Mouse (Mus musculus): ENCODE measurements around the gene Gal. TPM values are rescaled to one million over a fixed set of nuclear protein-coding genes. Genes with fewer than 3 reads are reported as not detected.

Gene Gal
- polyA plus RNA-seq, 1 experiment from 2014 or later: not detected

DNA sequence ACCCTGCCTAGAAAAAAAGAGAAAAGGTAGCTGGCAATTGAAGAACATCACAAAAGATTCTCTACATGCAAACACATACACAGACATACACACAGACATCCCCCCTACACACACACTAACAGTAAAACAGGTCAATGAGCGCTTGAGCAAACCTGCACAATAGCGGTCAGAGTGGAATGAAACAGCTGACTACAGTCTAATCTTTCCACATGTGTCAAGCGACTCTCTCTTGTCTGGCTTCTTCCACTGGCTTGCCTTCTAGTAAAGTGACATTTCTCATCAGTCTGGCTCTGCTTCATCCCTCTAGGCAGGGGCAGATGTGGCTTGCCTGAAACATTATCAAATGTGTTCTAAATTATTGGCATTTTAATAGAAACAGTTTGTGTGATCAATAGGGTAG lies 20.1 kb downstream of the Gal start:
- H3K4me3 ChIP-seq (ENCODE audit: inconsistent target): no peak overlapping the region
- H3K36me3 ChIP-seq (ENCODE audit: inconsistent target): no peaks in the 10 kb centered on the region
- H3K27ac ChIP-seq: no peak overlapping the region
- WGBS (ENCODE audit: missing documents): 100% methylated on average over 3 of the region's 3 CpGs
- no peaks in the 10 kb centered on the region for H3K79me2 ChIP-seq (ENCODE audit: inconsistent target)

DNA sequence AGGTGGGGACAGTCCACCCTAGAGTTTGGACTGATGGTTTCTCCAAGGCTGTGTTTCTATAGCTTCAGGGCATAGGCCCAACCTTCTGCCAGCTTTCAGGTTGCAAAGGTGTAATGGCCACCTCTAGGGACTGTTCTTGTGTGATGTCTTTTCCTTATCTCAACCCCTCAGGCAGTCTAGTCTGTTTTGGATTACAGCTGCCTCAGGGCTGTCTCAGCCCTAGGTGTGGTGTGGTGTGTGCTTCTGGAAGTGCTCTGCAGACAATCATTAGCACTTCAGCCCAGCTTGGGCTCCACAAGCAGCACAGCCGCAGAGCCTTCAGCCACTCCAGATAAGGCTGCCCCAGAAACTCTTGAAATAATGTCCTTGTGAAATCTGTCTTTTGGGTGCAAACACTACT lies 22.0 kb downstream of the Gal start:
- Histone ChIP-seq H3K4me3 (ENCODE audit: inconsistent target) (no peak overlapping the region), H3K36me3 (ENCODE audit: inconsistent target) (no peaks in the 10 kb centered on the region), H3K79me2 (ENCODE audit: inconsistent target) (no peaks in the 10 kb centered on the region), H3K27ac (no peak overlapping the region)
- 81% methylated on average over 1 of the region's 1 CpGs for WGBS (ENCODE audit: missing documents)

GRCm38 (mm10) chr19:3389089-3389488 lies 25.3 kb downstream of the Gal start:
- Histone ChIP-seq H3K36me3 (ENCODE audit: inconsistent target) (peaks cover 17% of the 10 kb centered on the region), H3K27ac (no peak overlapping the region), H3K79me2 (ENCODE audit: inconsistent target) (no peaks in the 10 kb centered on the region), H3K4me3 (ENCODE audit: inconsistent target) (no peak overlapping the region)
- 0% methylated on average over 43 of the region's 43 CpGs for WGBS (ENCODE audit: missing documents)

DNA sequence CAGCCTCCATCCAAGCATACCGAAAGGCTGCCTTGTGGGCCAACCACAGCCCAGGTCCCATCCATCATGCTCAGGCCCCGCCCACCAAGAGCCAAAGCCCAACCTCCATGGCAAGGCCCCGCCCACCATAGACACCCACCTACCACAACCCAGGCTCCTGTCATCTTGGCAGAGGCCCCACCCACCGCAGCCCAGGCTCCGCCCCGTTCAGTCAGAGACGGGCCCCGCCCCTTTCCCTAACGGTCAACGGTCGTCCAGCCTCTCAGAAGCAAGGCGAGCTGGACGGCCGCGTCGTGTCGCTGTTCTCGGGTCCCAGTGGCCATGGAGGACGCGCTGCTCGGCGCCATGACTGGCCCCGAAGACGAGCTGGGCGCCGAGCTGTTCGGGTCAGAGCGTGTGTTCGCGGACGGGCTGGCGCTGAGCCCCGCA lies 25.7 kb downstream of the Gal start, which contains the start of gene Tesmin:
Tesmin (plus strand) TSS at position 229 of the 429 bp plus-strand sequence.
- no peak within 1 kb of the TSS for H3K4me3 ChIP-seq (ENCODE audit: inconsistent target)
- no peak within 1 kb of the TSS for H3K27ac ChIP-seq
- no peaks in the 10 kb centered on the region for H3K79me2 ChIP-seq (ENCODE audit: inconsistent target)
- 1% methylated on average over 33 of the region's 33 CpGs for WGBS (ENCODE audit: missing documents)
- peaks cover 21% of the 10 kb centered on the region for H3K36me3 ChIP-seq (ENCODE audit: inconsistent target)

DNA sequence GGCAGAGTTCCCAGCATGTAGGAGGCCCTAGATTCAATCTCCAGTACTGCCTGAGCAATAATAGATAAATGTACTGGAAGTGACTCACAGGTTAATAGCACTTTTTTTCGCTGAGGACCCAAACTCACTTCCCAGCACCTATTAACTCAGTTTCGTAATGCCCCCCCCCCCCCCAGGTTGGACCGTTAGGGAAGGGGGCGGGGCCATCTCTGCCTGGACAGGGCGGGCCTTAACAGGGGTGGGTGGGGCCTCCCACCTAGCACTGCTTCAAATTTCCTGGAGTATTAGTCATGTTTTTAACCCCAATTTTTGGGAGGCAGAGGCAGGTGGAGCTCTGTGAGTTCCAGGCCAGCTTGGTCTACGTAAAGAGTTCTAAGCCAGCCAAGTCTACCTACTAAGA lies 26.3 kb downstream of the Gal start:
- H3K36me3 ChIP-seq (ENCODE audit: inconsistent target): peaks cover 23% of the 10 kb centered on the region
- no peak overlapping the region for H3K4me3 ChIP-seq (ENCODE audit: inconsistent target)
- H3K27ac ChIP-seq: no peak overlapping the region
- WGBS (ENCODE audit: missing documents): 71% methylated on average over 2 of the region's 6 CpGs
- H3K79me2 ChIP-seq (ENCODE audit: inconsistent target): no peaks in the 10 kb centered on the region

GRCm38 (mm10) chr19:3378614-3379013 lies 35.7 kb downstream of the Gal start:
- H3K27ac ChIP-seq: peak overlapping the region; percentile 90
- no peak overlapping the region for H3K4me3 ChIP-seq (ENCODE audit: inconsistent target)
- 37% methylated on average over 3 of the region's 3 CpGs for WGBS (ENCODE audit: missing documents)
- peaks cover 32% of the 10 kb centered on the region for H3K36me3 ChIP-seq (ENCODE audit: inconsistent target)
- H3K79me2 ChIP-seq (ENCODE audit: inconsistent target): no peaks in the 10 kb centered on the region

DNA sequence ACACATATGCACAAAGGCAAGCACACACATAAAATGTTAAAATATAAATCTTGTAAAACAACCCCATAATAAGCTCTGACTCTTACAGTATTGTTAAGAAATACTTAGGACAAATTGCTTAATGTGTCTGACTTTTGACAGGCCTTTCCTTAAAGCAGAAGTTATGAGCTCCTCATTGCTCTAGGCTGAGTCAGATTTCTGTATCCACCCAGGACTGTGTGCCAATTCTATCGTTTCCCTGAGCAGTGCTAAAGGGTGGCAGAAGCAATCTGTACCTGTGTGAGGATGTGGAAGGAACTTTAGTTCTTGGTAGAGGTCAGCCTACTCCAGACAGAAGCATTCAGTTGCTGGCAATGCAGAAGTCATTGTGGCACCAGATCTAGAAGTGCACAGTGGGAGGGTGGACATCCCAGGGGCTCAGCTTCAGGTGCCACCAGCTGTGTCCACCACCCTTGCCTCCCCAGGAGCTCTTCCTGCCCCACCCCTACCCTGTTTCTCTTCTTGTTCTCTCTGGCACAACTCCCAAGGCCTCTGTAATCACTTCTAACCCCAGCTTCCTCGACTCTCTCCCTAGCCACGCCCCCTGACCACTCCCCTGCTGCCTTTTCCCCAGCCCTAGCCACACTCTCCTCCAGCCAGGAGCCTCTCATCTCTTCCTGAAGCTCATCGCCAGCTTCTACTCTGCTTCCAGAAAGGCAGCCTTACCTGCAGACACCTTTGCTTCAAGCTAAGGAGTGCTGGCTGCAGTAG lies 37.2 kb downstream of the Gal start:
- Histone ChIP-seq H3K79me2 (ENCODE audit: inconsistent target) (no peaks in the 10 kb centered on the region), H3K27ac (peak overlapping the region; percentile 90), H3K36me3 (ENCODE audit: inconsistent target) (peaks cover 39% of the 10 kb centered on the region), H3K4me3 (ENCODE audit: inconsistent target) (no peak overlapping the region)
- WGBS (ENCODE audit: missing documents): 0% methylated on average over 4 of the region's 4 CpGs

DNA sequence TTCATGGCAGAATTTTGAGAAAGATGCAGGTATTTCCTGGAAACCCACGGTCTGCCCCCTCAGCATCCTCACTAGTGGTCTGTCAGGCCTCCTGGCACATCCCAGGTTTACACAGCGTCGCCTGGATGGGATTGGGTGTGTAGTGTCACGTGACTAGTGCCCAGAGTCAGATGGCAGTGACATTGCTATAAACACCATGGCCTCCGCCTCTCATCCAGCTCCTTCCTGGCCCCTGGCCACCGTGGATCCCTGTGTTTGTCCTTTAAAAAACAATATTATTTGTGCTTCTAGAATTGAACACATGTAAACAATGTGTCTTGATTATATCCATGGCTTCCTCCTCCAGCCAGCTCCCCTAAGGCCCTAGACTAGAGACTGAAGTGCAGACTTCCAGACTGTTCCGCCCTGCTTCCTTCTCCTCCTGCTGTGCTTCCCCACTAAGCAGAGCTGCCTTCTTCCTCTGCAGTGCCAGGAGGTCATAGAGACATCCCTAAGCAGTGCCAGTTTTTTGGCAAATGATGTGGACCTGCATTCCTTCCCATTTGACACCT lies 38.3 kb downstream of the Gal start:
- Histone ChIP-seq H3K36me3 (ENCODE audit: inconsistent target) (peaks cover 44% of the 10 kb centered on the region), H3K79me2 (ENCODE audit: inconsistent target) (no peaks in the 10 kb centered on the region), H3K27ac (peak overlapping the region; percentile 90), H3K4me3 (ENCODE audit: inconsistent target) (no peak overlapping the region)
- 91% methylated on average over 7 of the region's 7 CpGs for WGBS (ENCODE audit: missing documents)

- Histone ChIP-seq H3K79me2 (ENCODE audit: inconsistent target) (no peaks in the 10 kb centered on the region), H3K36me3 (ENCODE audit: inconsistent target) (peaks cover 50% of the 10 kb centered on the region), H3K27ac (no peak overlapping the region), H3K4me3 (ENCODE audit: inconsistent target) (no peak overlapping the region)
- WGBS (ENCODE audit: missing documents): 62% methylated on average over 2 of the region's 2 CpGs
Observed at GRCm38 (mm10) chr19:3374028-3374427, 40.3 kb downstream of the Gal start.

- H3K27ac ChIP-seq: no peak overlapping the region
- H3K79me2 ChIP-seq (ENCODE audit: inconsistent target): no peaks in the 10 kb centered on the region
- H3K4me3 ChIP-seq (ENCODE audit: inconsistent target): no peak overlapping the region
- H3K36me3 ChIP-seq (ENCODE audit: inconsistent target): peaks cover 56% of the 10 kb centered on the region
- WGBS (ENCODE audit: missing documents): 94% methylated on average over 12 of the region's 12 CpGs
Observed at GRCm38 (mm10) chr19:3373380-3373779, 41.0 kb downstream of the Gal start.

DNA sequence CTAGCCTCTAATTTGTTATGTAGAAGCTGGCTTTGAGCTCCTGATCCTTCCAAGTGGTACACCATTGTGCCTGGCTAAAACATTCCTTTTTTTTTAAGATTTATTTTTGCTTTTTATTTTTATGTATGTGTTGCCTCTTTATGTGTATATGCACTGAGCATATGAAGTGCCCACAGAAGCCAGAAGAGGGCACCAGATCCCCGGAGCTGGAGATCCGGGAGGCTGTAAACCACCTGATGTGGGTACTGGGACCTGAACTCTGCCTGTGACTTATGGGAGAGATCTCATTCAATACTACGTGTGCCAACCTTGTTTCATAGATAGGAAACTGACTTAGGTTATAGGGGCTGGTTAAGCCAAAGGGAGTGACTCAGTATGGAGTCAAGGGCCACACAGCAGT lies 46.1 kb downstream of the Gal start:
- Histone ChIP-seq H3K36me3 (ENCODE audit: inconsistent target) (peaks cover 95% of the 10 kb centered on the region), H3K79me2 (ENCODE audit: inconsistent target) (no peaks in the 10 kb centered on the region), H3K4me3 (ENCODE audit: inconsistent target) (no peak overlapping the region), H3K27ac (no peak overlapping the region)
- WGBS (ENCODE audit: missing documents): 97% methylated on average over 3 of the region's 3 CpGs

DNA sequence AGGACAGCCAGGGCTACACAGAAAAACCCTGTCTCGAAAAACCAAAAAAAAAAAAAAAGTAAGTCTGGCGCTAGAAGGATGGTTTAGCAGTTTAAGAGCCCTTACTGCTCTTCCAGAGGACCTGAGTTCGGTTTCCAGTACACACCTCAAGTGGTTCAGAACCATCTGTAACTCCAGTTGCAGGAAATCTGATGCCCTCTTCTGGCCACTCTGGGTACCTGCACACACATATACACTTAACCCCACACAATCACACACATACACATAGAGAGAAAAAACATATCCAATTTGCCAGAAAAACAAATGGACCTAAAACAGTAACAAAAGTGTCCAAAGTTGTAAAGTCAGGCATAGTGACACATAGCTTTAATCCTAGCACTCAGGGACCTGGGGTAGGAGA lies 49.3 kb downstream of the Gal start:
- Histone ChIP-seq H3K27ac (no peak overlapping the region), H3K79me2 (ENCODE audit: inconsistent target) (no peaks in the 10 kb centered on the region), H3K36me3 (ENCODE audit: inconsistent target) (peaks cover 85% of the 10 kb centered on the region), H3K4me3 (ENCODE audit: inconsistent target) (no peak overlapping the region)
- 95% methylated on average over 2 of the region's 3 CpGs for WGBS (ENCODE audit: missing documents)

GRCm38 (mm10) chr19:3363510-3363909 lies 50.8 kb downstream of the Gal start:
- Histone ChIP-seq H3K27ac (no peak overlapping the region), H3K79me2 (ENCODE audit: inconsistent target) (no peaks in the 10 kb centered on the region), H3K4me3 (ENCODE audit: inconsistent target) (no peak overlapping the region), H3K36me3 (ENCODE audit: inconsistent target) (peaks cover 71% of the 10 kb centered on the region)
- 100% methylated on average over 4 of the region's 4 CpGs for WGBS (ENCODE audit: missing documents)
